Mouse (Mus musculus) heart, embryonic 14.5 days (tissue): Measurements from ENCODE around the gene Zfp385b. TPM values are rescaled to one million over a fixed set of nuclear protein-coding genes. Genes with fewer than 3 reads are reported as not detected.

Source experiments
- ATAC-seq: fragments of 200-750 bp; cut with Nextera tagmentation; 2 replicates; pipeline ENCODE4 v1.8.0; 2017; ENCODE audit warnings: low read depth, moderate TSS enrichment; ENCODE audit not compliant: insufficient number of reproducible peaks, insufficient read depth, low FRiP score
- H3K27ac ChIP-seq, 2 experiments: fragments of 200-500 bp in 1 of 2; fragments of 300-500 bp in 1 of 2; sonication (generic) in 1 of 2; replicated peaks in 1 of 2; 2 replicates each; pipeline ENCODE4 v1.5.1; 2012 to 2014; ENCODE audit warnings: low read depth in 2 of 2, low read length in 2 of 2, control low read depth in 1 of 2, mild to moderate bottlenecking in 1 of 2, mixed read lengths in 1 of 2; ENCODE audit not compliant: control insufficient read depth in 1 of 2, insufficient read depth in 1 of 2
- H3K27me3 ChIP-seq: fragments of 300-500 bp; sonication (generic); 2 replicates; pipeline ENCODE4 v1.6.1; 2014; ENCODE audit warnings: mild to moderate bottlenecking, low read length, control low read depth; ENCODE audit not compliant: control insufficient read depth, insufficient read depth
- H3K36me3 ChIP-seq: fragments of 300-500 bp; sonication (generic); 2 replicates; pipeline ENCODE4 v1.6.1; 2014; ENCODE audit warnings: mild to moderate bottlenecking, control low read depth, low read length, mixed read lengths; ENCODE audit not compliant: control insufficient read depth, insufficient read depth
- H3K4me1 ChIP-seq, 2 experiments: fragments of 200-500 bp in 1 of 2; fragments of 300-500 bp in 1 of 2; sonication (generic) in 1 of 2; 2 replicates each; pipeline ENCODE4 v1.6.1; 2012 to 2014; ENCODE audit warnings: low read length in 2 of 2, control low read depth in 1 of 2, mixed read lengths in 1 of 2; ENCODE audit not compliant: control insufficient read depth in 2 of 2, insufficient read depth in 2 of 2
- H3K4me2 ChIP-seq: fragments of 300-500 bp; sonication (generic); 2 replicates; pipeline ENCODE4 v1.6.1; 2014; ENCODE audit warnings: mild to moderate bottlenecking, low read length
- H3K4me3 ChIP-seq, 2 experiments: fragments of 200-500 bp in 1 of 2; fragments of 300-500 bp in 1 of 2; sonication (generic) in 1 of 2; 2 replicates each; pipeline ENCODE4 v1.5.1; 2012 to 2014; ENCODE audit warnings: low read length in 2 of 2, mild to moderate bottlenecking in 2 of 2, control low read depth in 1 of 2, low read depth in 1 of 2, moderate library complexity in 1 of 2; ENCODE audit not compliant: control insufficient read depth in 1 of 2, insufficient read depth in 1 of 2
- H3K9ac ChIP-seq: fragments of 300-500 bp; sonication (generic); 2 replicates; pipeline ENCODE4 v1.6.1; 2014; ENCODE audit warnings: mild to moderate bottlenecking, low read length
- H3K9me3 ChIP-seq: fragments of 300-500 bp; sonication (generic); 2 replicates; pipeline ENCODE4 v1.6.1; 2016; ENCODE audit warnings: low read length, control low read depth; ENCODE audit not compliant: control insufficient read depth
- WGBS: fragments of 180-500 bp; shearing (Covaris S2); extraction: QIAGEN DNeasy Blood & Tissue Kit; methylation state at CpG from one replicate; pipeline ENCODE4 v1.1.7; 2014; 5-methylcytosine and 5-hydroxymethylcytosine counted together
- polyA plus RNA-seq: library from polyadenylated mRNA; unstranded; fragments of >200 nt; fragmentation: Nextera tagmentation; extraction: Ambion mirVana; gene quantifications from 2 replicates; pipeline ENCODE4 v1.2.1, GENCODE M21; 2014

Gene Zfp385b
- polyA plus RNA-seq, 1 experiment from 2014 or later, result 3.0 TPM

GRCm38 (mm10) chr2:77810748-77811147, 8.7 kb downstream of the Zfp385b start:
- H3K4me2 ChIP-seq, result no peak overlapping the region
- ATAC-seq, result no peak
- no peaks in the 10 kb centered on the region for H3K36me3 ChIP-seq
- no peaks in the 10 kb centered on the region for H3K9me3 ChIP-seq
- peaks cover 10% of the 10 kb centered on the region for H3K27me3 ChIP-seq
- 85% methylated on average over 5 of the region's 5 CpGs for WGBS
- H3K4me1 ChIP-seq, result no peaks in the 10 kb centered on the region
- H3K27ac ChIP-seq, result no peak overlapping the region
- no peak overlapping the region for H3K9ac ChIP-seq
- H3K4me3 ChIP-seq, result no peak overlapping the region

- 82% methylated on average over 7 of the region's 7 CpGs for WGBS
- H3K4me1 ChIP-seq, result peaks cover 0 to 4% of the 10 kb centered on the region in 2 experiments; a peak in 1 of 4 replicates
- no peak overlapping the region for H3K4me3 ChIP-seq
- no peak overlapping the region for H3K4me2 ChIP-seq
- H3K27me3 ChIP-seq, result no peaks in the 10 kb centered on the region
- no peak overlapping the region for H3K27ac ChIP-seq
- H3K36me3 ChIP-seq, result no peaks in the 10 kb centered on the region
- no peaks in the 10 kb centered on the region for H3K9me3 ChIP-seq
- H3K9ac ChIP-seq, result no peak overlapping the region
- ATAC-seq, result no peak
These were observed 14.7 kb downstream of the Zfp385b start for GRCm38 (mm10) chr2:77804781-77805180.

- H3K9me3 ChIP-seq, result no peaks in the 10 kb centered on the region
These were observed 17.1 kb downstream of the Zfp385b start for GRCm38 (mm10) chr2:77802291-77802690.

DNA sequence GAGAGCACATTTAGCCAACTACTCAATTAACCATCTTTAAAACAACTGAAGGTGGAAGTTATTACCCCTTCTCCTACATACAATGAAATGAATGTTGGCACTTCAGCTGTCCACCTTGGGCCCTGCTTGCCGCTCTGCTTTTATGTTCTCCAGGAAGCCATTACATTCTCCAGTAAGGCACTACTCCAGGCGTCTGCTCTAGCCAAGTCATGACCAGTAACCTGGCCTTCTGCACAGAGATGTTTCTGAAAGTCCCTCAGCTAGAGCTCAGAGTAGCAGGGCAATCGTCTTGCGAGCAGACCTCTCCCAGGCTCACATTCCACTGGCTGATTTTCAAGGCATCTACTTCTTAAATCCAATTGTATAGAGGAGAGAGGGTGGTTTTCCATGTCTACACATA, 18.0 kb downstream of the Zfp385b start:
- WGBS, result 82% methylated on average over 4 of the region's 4 CpGs
- ATAC-seq, result no peak
- no peaks in the 10 kb centered on the region for H3K27me3 ChIP-seq
- H3K4me2 ChIP-seq, result no peak overlapping the region
- H3K9ac ChIP-seq, result no peak overlapping the region
- H3K27ac ChIP-seq, result no peak overlapping the region
- no peaks in the 10 kb centered on the region for H3K36me3 ChIP-seq
- H3K4me3 ChIP-seq, result no peak overlapping the region
- H3K9me3 ChIP-seq, result no peaks in the 10 kb centered on the region
- H3K4me1 ChIP-seq, result peaks cover 0 to 4% of the 10 kb centered on the region in 2 experiments; a peak in 1 of 4 replicates

More at GRCm38 (mm10) chr2:77802291-77802690, 17.1 kb downstream of the Zfp385b start:
- Histone ChIP-seq H3K9ac (no peak overlapping the region), H3K4me3 (no peak overlapping the region), H3K27ac (no peak overlapping the region), H3K4me2 (no peak overlapping the region), H3K36me3 (no peaks in the 10 kb centered on the region), H3K27me3 (no peaks in the 10 kb centered on the region), H3K4me1 (peaks cover 0 to 4% of the 10 kb centered on the region in 2 experiments; a peak in 1 of 4 replicates)
- WGBS, result 81% methylated on average over 3 of the region's 3 CpGs
- ATAC-seq, result no peak

DNA sequence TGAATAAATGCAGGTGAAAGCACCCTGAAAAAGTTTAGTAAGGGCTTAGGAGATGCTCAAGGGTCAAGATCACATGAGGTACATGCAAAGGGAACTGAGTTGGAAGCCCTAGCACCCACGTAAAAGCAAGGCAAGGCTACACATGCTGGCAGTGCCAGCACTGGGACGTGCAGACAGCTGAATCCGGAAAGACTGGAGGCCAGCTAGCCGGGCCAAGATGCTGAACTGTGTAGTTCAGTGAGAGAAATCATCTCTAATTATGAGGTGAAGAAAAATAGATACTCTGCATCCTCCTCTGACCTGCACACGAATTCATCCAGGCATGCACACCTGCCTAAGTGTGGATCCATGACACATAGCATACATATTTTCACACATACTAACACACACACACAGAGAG, 18.4 kb downstream of the Zfp385b start:
- H3K4me3 ChIP-seq, result no peak overlapping the region
- no peak overlapping the region for H3K27ac ChIP-seq
- H3K4me1 ChIP-seq, result peaks cover 0 to 4% of the 10 kb centered on the region in 2 experiments; a peak in 1 of 4 replicates
- H3K9me3 ChIP-seq, result no peaks in the 10 kb centered on the region
- H3K9ac ChIP-seq, result no peak overlapping the region
- H3K27me3 ChIP-seq, result no peaks in the 10 kb centered on the region
- no peaks in the 10 kb centered on the region for H3K36me3 ChIP-seq
- ATAC-seq, result no peak
- WGBS, result 88% methylated on average over 5 of the region's 5 CpGs
- no peak overlapping the region for H3K4me2 ChIP-seq

- Histone ChIP-seq H3K9ac (no peak overlapping the region), H3K27me3 (no peaks in the 10 kb centered on the region), H3K36me3 (no peaks in the 10 kb centered on the region), H3K27ac (no peak overlapping the region), H3K4me1 (peaks cover 0 to 4% of the 10 kb centered on the region in 2 experiments; a peak in 1 of 4 replicates), H3K4me3 (no peak overlapping the region), H3K4me2 (no peak overlapping the region), H3K9me3 (no peaks in the 10 kb centered on the region)
- no peak for ATAC-seq
- 64% methylated on average over 5 of the region's 5 CpGs for WGBS
These were observed 22.2 kb downstream of the Zfp385b start for GRCm38 (mm10) chr2:77797233-77797632.

- H3K9ac ChIP-seq, result peak overlapping the region; percentile 30; the same call in 1 of the 2 replicates
- H3K27me3 ChIP-seq, result no peaks in the 10 kb centered on the region
- peaks cover 0 to 4% of the 10 kb centered on the region in 2 experiments; a peak in 1 of 4 replicates for H3K4me1 ChIP-seq
- 43% methylated on average over 8 of the region's 8 CpGs for WGBS
- H3K4me3 ChIP-seq, result no peak overlapping the region
- no peaks in the 10 kb centered on the region for H3K9me3 ChIP-seq
- H3K27ac ChIP-seq, result no peak overlapping the region
- no peaks in the 10 kb centered on the region for H3K36me3 ChIP-seq
- H3K4me2 ChIP-seq, result peak overlapping the region; percentile 23
- no peak for ATAC-seq
These were observed 23.4 kb downstream of the Zfp385b start for GRCm38 (mm10) chr2:77795859-77796552.

DNA sequence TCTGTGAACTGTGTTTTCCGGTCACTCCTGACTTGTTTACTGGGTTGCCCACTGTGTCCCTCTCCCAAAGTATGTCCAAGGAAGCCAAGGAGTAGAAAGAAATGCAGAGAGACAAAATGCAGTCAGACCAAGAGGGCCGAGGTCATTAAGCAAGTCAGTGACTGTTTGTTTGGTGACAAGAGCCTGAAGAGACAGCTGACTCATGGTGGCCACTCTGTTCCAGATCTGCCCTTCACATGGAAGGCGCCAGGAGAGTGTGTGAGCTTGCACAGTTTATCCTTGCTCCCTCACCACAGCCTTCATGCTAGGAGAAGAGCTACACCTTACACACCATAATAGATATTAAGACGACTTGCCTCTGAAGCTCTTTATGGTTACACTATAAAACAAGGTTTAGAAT, 28.6 kb downstream of the Zfp385b start:
- peaks cover 3 to 4% of the 10 kb centered on the region in 2 experiments; a peak in 1 of 4 replicates for H3K4me1 ChIP-seq
- no peak overlapping the region for H3K27ac ChIP-seq
- ATAC-seq, result no peak
- no peaks in the 10 kb centered on the region for H3K27me3 ChIP-seq
- H3K9ac ChIP-seq, result no peak overlapping the region
- H3K4me3 ChIP-seq, result no peak overlapping the region
- H3K36me3 ChIP-seq, result no peaks in the 10 kb centered on the region
- H3K4me2 ChIP-seq, result no peak overlapping the region
- H3K9me3 ChIP-seq, result no peaks in the 10 kb centered on the region
- 71% methylated on average over 4 of the region's 4 CpGs for WGBS
